Mouse (Mus musculus) left cerebral cortex, adult 8-10 months (tissue): ENCODE measurements around the gene Gba2. TPM values are rescaled to one million over a fixed set of nuclear protein-coding genes. Genes with fewer than 3 reads are reported as not detected.
"Not testable (repeated sequence)": the region's sequence is repeated elsewhere in the genome, so short reads cannot be mapped to it uniquely, and the experiment has no call there.

Source experiments
- DNase-seq, 2 experiments: peaks; one replicate each; pipeline ENCODE4 v3.0.0; 2022; ENCODE audit warnings: low spot score in 2 of 2
- total RNA-seq, 4 experiments: library from RNA; stranded (reverse); gene quantifications; 2 replicates each; pipeline ENCODE4 v1.2.4; 2022

The Gba2 gene
- total RNA-seq: 10 to 100 TPM; 62.1 to 69.7 (median 65.6) TPM

GRCm38 (mm10) chr4:43578376-43579204, at the start of gene Gba2, which contains the start of gene Rgp1:
Gba2 (minus strand) TSS chr4:43578873.
Rgp1 (plus strand) TSS chr4:43578715.
- peak; percentile 75 to 77 for DNase-seq

GRCm38 (mm10) chr4:43620146-43620778, 41.6 kb upstream of the Gba2 start:
- DNase-seq: no peak

GRCm38 (mm10) chr4:43613060-43613730, 34.5 kb upstream of the Gba2 start:
- no peak for DNase-seq

GRCm38 (mm10) chr4:43612534-43612933, 33.9 kb upstream of the Gba2 start:
- no peak for DNase-seq

- no peak for DNase-seq
These were observed 26.3 kb upstream of the Gba2 start for GRCm38 (mm10) chr4:43604751-43605685.

- DNase-seq: no peak
These were observed 25.4 kb upstream of the Gba2 start for GRCm38 (mm10) chr4:43604099-43604498.

GRCm38 (mm10) chr4:43600195-43600934, 21.7 kb upstream of the Gba2 start:
- no peak for DNase-seq

- no peak for DNase-seq
These were observed 20.1 kb upstream of the Gba2 start for GRCm38 (mm10) chr4:43598650-43599380.

- DNase-seq: no peak
These were observed 19.5 kb upstream of the Gba2 start for GRCm38 (mm10) chr4:43598200-43598599.

- not testable (repeated sequence) for DNase-seq
These were observed 17.9 kb upstream of the Gba2 start for GRCm38 (mm10) chr4:43596597-43596996.

- DNase-seq: no peak
These were observed 14.8 kb upstream of the Gba2 start for GRCm38 (mm10) chr4:43593453-43593852.

GRCm38 (mm10) chr4:43591961-43592360, 13.3 kb upstream of the Gba2 start:
- no peak for DNase-seq

- DNase-seq: no peak
These were observed 12.9 kb upstream of the Gba2 start for GRCm38 (mm10) chr4:43591543-43591942.

- no peak for DNase-seq
These were observed 9.0 kb upstream of the Gba2 start for GRCm38 (mm10) chr4:43587681-43588080.

GRCm38 (mm10) chr4:43586411-43586810, 7.7 kb upstream of the Gba2 start:
- DNase-seq: no peak

GRCm38 (mm10) chr4:43585682-43586081, 7.0 kb upstream of the Gba2 start:
- no peak for DNase-seq

GRCm38 (mm10) chr4:43584444-43585416, 6.1 kb upstream of the Gba2 start, which contains the start of gene Msmp:
Msmp (minus strand) TSS chr4:43584494.
- DNase-seq: no peak

GRCm38 (mm10) chr4:43583421-43583820, 4.7 kb upstream of the Gba2 start:
- no peak for DNase-seq
